Mouse (Mus musculus) R1 (cell line): Measurements from ENCODE around the gene Pnpla6.

Source experiments
- DNase-seq: peaks from one replicate; pipeline ENCODE4 v3.0.0-alpha.2; 2018; ENCODE audit warnings: low read depth, low spot score

Pnpla6 gene

DNA sequence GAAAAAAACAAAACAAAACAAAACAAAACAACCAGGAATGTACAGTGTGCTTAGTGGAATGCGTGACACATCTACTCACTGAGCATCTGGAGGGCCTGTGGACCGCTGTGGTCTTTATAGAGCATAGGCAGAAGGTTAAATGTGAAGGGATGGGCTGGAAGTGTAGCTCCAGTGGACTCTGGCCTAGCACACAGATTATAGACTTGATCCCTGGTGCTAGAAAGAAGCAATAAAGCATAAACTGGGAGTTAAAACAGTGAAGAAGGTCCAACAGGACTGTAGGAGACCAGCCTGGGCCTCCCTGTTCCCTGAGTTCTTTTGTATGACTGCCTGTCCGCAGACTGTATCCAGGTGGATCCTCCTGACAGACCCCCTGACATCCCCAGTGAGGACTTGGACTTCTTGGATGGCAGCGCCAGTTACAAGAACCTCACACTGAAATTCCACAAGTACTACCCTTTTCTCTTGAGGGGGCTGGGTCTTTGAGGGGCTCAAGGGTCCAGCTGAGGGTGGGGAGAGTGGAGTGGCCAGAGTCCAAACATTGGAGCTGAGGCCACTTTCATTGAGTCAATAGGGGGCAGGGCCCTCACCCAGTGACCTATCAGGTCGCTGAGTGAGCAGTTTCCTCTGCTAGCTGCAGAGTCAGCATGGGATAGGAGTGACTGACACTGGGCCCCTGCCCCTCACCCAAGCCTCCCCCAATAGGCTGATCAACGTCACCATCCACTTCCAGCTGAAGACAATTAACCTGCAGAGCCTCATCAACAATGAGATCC, 7.0 kb upstream of the Pnpla6 start:
- no peak for DNase-seq

DNA sequence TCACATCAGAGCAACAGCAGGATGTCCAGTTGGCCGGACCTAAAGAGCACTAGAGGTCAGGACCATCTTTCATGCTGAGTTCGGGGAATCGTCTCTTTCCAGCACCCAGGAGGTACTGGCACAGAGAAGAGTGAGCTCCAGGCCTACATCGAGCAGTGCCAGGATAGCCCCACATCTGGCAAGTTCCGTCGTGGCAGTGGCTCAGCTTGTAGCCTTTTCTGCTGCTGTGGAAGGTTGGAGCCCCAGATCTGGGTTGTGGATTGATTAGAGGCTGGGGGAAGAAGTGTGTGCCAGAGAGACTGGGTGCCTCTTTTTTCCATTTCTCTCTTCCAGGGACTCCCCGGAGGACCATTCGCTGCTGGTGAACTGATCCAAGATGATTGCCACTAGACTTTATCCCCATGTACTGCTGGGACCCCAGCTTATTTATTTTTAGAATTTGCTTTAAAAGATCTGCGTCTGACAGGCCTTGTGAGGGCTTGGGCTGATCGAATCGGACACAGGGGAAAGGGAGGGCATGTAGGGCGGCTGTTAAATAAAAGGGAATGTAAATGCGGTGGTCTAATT, 420 bp upstream of the Pnpla6 start:
- no peak for DNase-seq

DNA sequence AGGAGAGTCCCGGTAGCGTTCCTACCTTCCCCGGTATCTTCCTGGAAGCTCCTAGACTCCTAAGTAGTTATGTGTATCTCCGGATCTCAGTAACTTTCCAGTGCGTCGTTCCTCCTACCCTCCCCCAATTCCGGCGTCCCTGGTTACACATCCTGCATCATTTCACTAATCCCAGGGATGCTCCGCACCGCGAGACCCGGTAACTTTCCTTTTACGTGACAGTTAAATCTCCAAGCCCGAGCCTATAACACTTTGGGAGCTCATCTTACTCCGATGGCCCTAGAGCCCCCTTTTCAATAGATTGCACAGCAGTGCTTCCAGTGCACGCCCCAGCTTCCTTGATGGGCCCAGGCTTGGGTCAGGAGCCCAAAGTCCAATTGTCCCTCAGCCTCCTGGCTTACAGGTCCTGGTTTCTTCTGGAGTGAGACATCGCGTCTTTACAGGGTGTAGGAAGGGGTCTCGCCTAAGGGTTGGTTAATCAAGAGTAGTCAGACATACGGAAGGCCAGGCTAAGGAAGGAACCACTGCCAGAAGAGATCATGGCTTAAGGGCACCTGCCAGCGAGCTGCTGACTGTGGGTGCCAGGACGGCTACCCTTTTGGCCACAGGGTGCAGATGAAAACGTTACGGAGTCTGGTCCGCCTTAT, 710 bp downstream of the Pnpla6 start:
- DNase-seq: peak; percentile 69

DNA sequence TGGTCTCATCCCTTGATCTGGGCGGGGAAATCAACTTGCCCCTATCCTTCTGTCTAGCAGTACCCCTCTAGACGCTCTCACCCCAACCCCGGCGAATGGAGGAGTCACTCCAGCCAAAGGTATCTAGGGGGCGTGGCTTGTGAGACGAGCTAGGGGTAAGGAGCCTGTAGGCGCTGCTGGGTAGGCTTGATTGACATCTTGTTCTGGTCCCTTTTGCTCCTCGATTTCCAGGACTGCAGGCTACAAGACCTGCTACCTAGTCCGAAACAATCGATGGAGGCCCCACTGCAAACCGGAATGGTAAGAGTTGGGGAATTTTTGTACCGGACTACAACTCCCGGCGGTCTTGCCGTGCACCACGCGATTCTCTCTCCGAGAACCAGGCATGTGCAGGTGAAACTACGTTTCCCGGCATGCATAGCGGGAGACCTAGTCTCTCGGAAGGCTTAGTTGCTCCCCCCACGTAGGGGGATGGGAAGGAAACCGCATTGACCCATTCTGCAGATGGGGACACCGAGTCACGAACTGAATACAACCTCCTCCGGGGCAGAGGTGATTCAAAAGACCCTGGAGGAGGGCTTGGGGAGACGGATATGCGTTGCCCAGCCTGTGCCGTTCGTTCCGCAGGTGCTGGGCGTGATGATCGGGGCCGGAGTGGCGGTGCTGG, 1.4 kb downstream of the Pnpla6 start:
- peak; percentile 98 for DNase-seq

DNA sequence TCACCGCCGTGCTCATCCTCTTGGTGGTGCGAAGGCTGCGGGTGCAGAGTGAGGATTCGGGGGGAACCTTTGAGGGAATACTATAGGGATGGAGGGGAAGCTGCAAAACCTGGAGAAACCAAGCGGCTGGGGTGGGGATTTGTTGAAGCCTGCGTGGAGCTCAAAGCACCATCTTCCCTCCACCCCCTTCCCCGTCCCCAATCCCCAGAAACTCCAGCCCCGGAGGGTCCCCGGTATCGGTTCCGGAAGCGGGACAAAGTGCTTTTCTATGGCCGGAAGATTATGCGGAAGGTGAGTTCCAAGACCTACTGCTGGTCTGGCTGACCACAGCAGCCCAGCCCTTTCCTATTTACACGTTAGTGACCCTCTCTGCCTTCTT, 1.9 kb downstream of the Pnpla6 start:
- DNase-seq: no peak

DNA sequence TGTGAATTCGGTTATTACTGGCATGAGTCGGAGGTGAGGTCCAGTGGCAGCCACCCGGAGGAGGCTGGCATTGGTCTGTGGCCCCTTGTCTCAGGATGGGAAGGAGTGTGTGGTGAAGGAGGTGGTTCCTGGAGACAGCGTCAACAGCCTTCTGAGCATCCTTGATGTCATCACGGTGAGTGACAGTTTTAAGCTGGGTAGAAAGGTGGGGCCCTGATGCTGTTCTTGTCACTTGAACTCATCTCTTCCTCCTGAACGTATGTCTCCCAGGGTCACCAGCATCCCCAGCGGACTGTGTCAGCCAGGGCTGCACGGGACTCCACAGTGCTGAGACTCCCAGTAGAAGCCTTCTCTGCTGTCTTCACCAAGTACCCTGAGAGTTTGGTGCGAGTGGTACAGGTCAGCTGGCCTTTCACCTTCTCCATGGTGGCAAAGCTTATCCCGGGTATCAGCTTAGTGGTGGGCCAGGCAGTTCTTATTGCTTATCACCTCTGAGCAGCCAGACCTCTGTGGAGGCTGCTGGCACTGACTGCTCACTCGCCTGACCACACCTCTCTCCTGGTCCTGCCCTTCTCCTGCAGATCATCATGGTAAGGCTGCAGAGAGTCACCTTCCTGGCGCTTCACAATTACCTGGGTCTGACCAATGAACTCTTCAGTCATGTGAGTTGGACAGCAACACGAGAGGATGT, 7.0 kb downstream of the Pnpla6 start:
- DNase-seq: no peak

DNA sequence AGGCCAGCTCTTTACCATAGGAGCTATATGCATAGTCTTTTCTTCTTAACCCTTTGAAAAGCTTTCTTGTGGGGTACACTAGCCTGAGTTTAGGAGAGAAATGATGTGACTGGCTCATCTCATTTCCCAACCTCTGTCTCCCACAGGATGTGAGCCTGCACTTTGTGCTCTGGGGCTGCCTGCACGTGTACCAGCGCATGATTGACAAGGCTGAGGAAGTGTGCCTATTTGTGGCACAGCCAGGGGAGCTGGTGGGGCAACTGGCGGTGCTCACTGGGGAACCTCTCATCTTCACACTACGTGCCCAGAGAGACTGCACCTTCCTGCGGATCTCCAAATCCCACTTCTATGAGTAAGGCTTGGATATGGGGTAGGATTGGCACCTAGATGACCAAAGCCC, 15.6 kb downstream of the Pnpla6 start:
- DNase-seq: no peak

DNA sequence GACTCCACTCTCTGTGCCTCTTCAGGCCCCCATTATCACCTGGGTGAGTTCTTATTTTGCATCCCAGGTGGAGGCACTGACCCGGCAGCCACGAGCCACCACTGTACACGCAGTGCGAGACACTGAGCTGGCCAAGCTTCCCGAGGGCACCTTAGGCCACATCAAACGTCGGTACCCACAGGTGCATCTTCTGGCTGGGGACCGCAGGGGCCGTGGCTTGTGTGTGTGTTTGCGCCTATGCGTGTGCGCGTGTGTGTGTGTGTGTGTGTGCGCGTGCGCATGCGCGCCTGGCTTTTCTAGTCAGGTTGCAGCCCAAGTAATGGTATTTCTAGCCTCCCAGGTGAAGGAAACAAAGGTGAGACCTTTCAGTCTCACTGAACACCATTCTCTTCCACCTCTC, 16.8 kb downstream of the Pnpla6 start:
- peak; percentile 54 for DNase-seq

DNA sequence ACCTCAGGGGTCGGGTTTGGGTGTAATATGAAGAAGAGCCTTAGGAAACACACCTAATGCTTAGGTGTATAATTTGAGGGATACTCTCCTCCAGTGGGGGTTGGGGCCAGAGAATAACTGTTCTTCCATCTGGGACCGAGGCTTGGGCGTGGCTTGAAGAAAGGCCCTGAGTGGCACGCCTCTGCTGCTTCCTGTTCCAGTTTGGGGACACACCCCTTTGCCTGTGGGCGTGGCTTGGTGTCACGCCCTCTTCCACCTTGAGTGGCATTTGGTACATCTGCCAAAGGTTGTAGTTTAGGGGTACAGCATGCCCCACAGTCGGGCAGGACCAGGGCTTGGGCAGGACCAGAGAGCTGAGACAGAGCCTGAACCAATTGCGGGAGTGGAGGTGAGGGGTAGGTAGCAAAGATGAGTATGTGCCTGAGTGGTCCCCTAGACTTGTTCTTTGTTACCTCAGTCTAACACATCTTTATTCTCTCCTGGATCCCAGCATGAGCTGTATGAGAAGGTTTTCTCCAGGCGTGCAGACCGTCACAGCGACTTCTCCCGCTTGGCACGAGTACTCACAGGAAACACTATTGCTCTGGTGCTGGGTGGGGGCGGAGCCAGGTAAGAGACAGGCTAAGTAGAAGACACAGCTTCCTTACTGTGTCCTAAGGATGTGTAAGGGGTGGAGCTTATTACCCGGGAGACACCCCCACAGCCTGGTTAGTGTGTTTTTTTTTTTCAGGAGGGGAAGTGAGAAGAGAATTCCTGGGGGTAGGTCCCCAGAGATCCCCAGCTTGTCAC, 21.1 kb downstream of the Pnpla6 start:
- peak; percentile 96 for DNase-seq

DNA sequence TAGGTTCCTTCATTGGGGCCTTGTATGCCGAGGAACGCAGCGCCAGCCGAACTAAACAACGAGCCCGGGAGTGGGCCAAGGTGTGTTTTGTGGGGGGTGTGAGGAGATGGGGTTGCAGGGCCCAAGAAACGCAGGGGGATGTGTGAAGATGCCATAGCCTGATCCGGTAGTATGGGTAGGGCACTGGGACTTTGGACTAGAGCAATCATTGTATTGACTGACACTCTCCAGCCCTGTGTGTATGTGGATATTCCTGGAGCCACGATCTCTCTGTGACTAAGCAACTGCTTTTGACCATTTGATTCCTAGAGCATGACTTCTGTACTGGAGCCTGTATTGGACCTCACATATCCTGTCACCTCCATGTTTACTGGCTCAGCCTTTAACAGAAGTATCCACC, 21.8 kb downstream of the Pnpla6 start:
- no peak for DNase-seq

DNA sequence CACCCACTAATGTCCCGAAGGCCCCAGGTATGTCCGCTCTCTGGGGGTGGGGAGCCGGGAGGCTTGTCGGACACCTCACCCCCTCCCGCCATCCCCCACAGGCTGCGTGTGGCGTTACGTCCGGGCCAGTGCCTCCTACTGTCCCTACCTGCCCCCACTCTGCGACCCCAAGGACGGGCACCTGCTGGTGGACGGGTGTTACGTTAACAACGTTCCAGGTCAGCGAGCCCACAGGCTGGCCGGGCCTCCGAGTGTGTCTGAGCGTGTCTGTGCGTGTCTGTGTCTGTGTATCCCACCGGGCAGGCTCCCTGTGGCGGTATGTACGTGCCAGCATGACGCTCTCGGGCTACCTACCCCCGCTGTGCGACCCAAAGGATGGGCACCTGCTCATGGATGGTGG, 22.5 kb downstream of the Pnpla6 start:
- no peak for DNase-seq

DNA sequence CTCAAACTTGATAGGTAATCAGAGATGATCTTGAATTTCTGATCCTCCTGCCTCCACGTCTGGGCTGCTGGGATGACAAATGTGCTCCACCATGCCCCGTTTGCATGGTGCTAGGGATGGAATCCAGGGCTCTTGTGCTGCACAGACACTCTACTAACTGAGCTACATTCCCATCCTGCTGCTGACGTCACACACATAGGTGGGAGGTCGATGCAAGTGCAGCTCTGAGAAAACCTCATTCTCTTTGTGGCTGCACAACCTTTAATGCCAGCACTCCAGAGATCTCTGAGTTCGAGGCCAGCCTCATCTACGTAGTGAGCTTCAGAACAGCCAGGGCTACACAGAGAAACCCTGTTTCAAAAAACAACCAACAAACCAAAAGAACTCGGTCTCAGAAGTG, 24.0 kb downstream of the Pnpla6 start:
- DNase-seq: no peak

DNA sequence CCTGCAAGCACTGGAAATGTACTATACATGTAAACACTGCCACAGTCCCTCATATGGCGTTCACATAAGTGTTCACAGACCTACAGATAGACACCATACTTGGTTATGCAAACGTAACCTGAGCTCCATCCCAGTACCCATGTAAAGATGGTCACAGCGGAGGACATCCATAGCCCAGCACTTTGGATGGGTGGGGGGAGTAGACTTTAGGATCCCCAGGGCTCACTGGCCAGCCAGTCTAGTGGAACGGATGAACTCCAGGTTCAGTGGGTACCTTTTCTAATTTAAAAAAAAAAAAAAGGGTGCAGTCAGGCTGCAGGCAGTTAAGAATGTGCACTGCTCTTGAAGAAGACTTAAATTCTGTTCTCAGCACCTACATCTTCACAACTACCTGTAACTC, 24.9 kb downstream of the Pnpla6 start:
- no peak for DNase-seq

DNA sequence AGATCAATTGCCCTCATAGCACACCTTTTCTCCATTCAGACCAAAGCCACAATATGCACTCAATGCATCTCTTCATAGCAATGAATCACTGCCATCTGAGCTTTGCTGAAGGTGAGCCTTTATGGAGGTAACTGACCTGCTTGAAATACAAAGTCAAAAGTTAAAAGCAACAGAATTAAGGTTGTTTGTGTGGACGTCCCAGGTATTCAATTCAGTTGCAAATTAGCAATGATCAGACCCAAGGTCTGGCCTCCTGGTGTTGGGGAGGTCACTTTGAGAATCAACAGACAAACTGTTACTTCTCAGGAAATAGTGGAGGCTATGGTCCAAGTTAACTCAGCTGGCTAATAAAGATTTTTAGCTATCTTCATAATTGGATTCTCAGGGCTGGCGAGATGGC, 31.3 kb downstream of the Pnpla6 start:
- peak; percentile 77 for DNase-seq

DNA sequence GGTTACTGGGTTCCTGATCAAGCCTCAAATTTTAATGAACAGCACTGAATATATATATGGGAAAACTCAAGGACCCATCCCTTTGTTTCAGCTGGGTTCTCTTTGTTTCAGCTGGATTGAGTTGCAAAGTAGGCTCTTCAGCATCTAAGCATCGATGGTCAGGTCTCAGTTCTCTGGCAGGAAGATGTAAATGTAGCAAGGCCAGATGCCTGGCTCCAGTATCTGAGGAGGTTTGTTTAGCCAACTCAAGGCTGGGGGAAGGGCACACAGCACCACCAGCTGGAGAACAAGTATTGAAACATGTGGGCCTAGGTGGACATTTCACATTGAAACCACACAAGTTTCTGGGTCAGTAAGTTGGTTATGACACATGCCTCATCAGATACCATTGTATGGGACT, 37.1 kb downstream of the Pnpla6 start:
- DNase-seq: peak; percentile 92

DNA sequence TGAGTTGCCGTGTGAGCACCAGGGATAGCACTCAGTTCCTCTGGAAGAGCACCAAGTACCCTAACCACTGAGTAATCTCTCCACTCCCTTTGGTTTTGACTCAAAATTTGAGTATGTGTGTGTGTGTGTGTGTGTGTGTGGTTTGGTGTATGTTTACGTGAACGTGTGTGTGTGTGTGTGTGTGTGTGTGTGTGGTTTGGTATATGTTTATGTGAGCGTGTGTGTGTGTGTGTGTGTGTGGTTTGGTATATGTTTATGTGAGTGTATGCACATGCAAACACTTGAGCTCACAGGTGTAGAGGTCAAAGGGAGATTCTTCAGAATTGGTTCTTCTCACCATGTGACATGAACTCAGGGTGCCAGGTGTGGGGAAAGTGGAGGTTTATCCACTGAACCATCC, 40.9 kb downstream of the Pnpla6 start:
- no peak for DNase-seq

DNA sequence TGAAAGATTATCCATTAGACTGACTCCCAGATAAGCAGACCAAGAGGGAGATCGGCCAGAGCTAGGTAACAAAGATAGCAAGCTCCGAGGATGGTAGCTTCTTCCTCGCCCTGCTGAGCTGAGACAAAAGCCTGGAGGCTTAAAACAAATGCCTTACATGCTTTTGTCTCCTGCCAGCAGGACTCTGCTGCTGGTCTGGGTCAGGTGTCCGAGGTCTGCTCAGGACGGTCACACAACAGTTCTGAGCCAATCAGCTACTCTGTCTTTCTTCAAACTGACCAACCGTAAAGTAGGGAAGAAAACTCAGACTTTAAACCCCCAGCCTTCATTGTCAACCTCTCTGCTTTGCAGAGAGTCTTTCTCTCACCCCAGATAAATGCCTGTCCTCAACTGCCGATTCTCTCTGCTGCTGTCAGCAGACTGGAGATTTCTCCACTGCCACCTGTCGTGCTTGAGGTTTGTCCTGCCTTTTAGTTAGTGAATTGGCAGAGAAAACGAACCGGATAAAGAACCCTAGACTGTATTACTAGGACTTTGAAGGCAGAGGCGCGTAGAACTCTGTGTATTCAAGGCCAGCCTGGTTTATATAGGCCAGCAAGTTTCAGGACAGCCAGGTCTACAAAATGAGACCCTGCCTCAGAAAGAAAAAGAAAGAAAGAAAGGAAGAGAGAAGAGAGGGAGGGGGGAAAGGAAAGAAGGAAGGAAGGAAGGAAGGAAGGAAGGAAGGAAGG, 52.6 kb downstream of the Pnpla6 start, which contains the start of gene C330021F23Rik:
TSS of gene C330021F23Rik (plus strand) at position 350 of the 731 bp plus-strand sequence.
- peak; percentile 96 for DNase-seq

DNA sequence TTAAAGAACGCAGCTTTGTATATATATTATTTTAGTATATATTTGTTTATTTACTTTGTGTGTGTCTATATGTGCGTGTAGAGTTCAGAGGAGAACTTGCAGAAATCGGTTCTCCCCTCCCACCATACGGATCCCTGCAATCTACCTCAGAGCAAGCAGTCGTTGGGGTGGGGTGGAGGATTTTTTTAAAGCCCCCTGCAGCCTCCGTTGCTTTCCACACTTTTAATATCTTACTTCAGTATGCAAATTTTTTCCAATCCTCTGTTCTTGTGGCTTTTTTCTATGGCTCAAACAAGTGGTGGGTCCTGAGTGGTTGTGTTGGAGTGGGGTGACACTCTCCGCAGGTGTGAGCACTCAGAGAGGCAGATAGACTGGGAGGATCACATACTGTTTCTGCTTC, 53.2 kb downstream of the Pnpla6 start:
- DNase-seq: no peak

DNA sequence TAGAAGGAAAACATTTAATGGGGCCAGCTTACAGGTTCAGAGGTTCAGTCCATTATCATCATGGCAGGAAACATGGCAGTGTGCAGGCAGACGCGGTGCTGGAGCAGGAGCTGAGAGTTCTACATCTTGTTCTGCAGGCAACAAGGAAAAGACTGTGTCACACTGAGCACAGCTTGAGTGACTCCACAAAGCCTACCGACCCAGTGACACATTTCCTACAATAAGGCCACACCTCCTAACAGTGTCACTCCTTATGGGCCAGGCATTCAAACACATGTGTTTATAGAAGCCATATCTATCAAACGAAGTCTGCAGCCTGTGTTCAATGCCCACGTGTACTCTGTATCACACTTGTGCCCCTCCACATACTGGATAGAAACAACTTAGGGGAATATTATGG, 54.6 kb downstream of the Pnpla6 start:
- DNase-seq: no peak

DNA sequence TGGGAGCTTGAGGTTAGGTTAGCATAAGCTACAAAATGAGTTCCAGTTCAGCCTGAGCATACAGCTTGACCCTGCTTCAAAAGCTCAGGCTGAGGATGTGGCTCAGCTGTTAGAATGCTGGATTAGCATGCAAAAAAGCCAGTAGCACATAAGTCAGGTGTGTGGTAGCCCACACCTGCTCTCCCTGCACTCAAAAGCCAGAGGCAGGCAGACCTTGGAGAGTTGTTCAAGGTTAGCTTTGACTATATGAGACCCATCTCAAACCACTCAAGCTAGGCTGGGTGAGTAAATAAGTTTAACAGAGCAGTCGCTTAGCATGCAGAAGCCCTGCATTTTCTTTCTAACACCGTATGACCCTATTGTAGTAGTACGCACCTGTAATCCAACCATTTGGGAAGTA, 59.4 kb downstream of the Pnpla6 start:
- peak; percentile 61 for DNase-seq
